Mouse (Mus musculus): ENCODE results near the gene Prcp. TPM values are rescaled to one million over a fixed set of nuclear protein-coding genes. Genes with fewer than 3 reads are reported as not detected.

The Prcp gene
- polyA plus RNA-seq (2015; fragmentation: Nextera tagmentation; extraction: Ambion mirVana): 11.3 and 15.2 TPM in 2 replicates

DNA sequence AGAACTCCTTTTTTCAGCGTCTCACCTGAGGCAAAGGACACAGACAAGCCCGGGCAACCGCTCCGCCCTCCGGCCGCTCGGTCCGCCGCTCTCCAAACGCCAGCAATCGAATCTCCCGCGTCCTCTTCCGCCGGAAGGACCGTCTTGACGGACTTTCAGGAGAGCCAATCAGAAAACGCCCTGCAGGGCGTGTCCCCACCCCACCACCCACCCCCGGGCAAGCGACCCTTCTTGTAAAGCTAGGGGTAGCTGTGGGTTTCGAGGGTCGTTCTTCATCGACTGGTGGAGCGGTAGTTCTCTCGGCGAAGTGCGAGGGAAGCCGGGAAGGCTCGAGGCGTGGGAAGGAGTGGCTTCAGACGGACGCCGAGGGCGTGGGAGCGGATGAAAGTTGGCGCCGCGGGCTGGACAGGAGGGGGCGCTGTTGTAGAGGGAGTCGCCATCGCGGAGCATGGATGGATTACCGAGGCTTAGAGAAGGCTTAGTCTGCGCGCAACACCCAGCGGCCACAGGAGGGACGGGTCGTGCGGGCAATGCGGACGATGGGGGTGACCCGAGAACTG is at the start of gene Prcp, which contains the start of gene Ddias:
TSS of gene Prcp (plus strand) at position 355 of the 560 bp plus-strand sequence.
TSS of gene Ddias (minus strand) at position 132 of the 560 bp plus-strand sequence.

Other genes starting within 250 kb of the Prcp start
- 5.7 and 10.1 TPM in 2 replicates for gene Ankrd42, start 237.3 kb upstream of the Prcp start, polyA plus RNA-seq (2015; fragmentation: Nextera tagmentation; extraction: Ambion mirVana)
- gene Pcf11, start 204.5 kb upstream of the Prcp start, polyA plus RNA-seq (2015; fragmentation: Nextera tagmentation; extraction: Ambion mirVana): 11.5 and 16.2 TPM in 2 replicates
- 8.7 and 11.6 TPM in 2 replicates for gene Rab30, start 132.9 kb upstream of the Prcp start, polyA plus RNA-seq (2015; fragmentation: Nextera tagmentation; extraction: Ambion mirVana)
- gene Ddias, start 223 bp upstream of the Prcp start, polyA plus RNA-seq (2015; fragmentation: Nextera tagmentation; extraction: Ambion mirVana): 2.6 and 4.4 TPM in 2 replicates
- 5.5 and 7.6 TPM in 2 replicates for gene Fam181b, start 205.4 kb downstream of the Prcp start, polyA plus RNA-seq (2015; fragmentation: Nextera tagmentation; extraction: Ambion mirVana)